Mouse (Mus musculus) embryonic facial prominence, embryonic 11.5 days (tissue): ENCODE results near the gene Asphd2. TPM values are rescaled to one million over a fixed set of nuclear protein-coding genes. Genes with fewer than 3 reads are reported as not detected.

Experiments used
- ATAC-seq: fragments of 200-750 bp; cut with Nextera tagmentation; replicated peaks from 2 replicates; pipeline ENCODE4 v1.8.0; 2017; ENCODE audit warnings: low read depth; ENCODE audit not compliant: insufficient number of reproducible peaks, low FRiP score, low TSS enrichment
- DNase-seq: peaks from one replicate; pipeline ENCODE4 v3.0.0-alpha.2; 2015; ENCODE audit warnings: low spot score
- H3K27ac ChIP-seq: fragments of 300-500 bp; sonication (generic); replicated peaks from 2 replicates; pipeline ENCODE4 v1.5.1; 2014; ENCODE audit warnings: mild to moderate bottlenecking, low read depth, low read length, control low read depth
- H3K27me3 ChIP-seq: fragments of 300-500 bp; sonication (generic); 2 replicates; pipeline ENCODE4 v1.6.1; 2014; ENCODE audit warnings: mild to moderate bottlenecking, low read length, moderate library complexity, mixed read lengths; ENCODE audit not compliant: control insufficient read depth, insufficient read depth
- H3K36me3 ChIP-seq: fragments of 300-500 bp; sonication (generic); replicated peaks from 2 replicates; pipeline ENCODE4 v1.6.1; 2014; ENCODE audit warnings: low read depth, mild to moderate bottlenecking, low read length, moderate library complexity, mixed read lengths; ENCODE audit not compliant: control insufficient read depth, insufficient read depth
- H3K4me1 ChIP-seq: fragments of 300-500 bp; sonication (generic); 2 replicates; pipeline ENCODE4 v1.6.1; 2014; ENCODE audit warnings: low read length, mixed read lengths; ENCODE audit not compliant: control insufficient read depth, insufficient read depth
- H3K4me2 ChIP-seq: fragments of 300-500 bp; sonication (generic); 2 replicates; pipeline ENCODE4 v1.6.1; 2014; ENCODE audit warnings: low read depth, mild to moderate bottlenecking, control low read depth, low read length, moderate library complexity
- H3K4me3 ChIP-seq: fragments of 300-500 bp; sonication (generic); 2 replicates; pipeline ENCODE4 v1.5.1; 2014; ENCODE audit warnings: low read depth, low read length, control low read depth
- H3K9ac ChIP-seq: fragments of 300-500 bp; sonication (generic); replicated peaks from 2 replicates; pipeline ENCODE4 v1.6.1; 2014; ENCODE audit warnings: mild to moderate bottlenecking, control low read depth, low read length
- H3K9me3 ChIP-seq: fragments of 300-500 bp; sonication (generic); replicated peaks from 2 replicates; pipeline ENCODE4 v1.6.1; 2016; ENCODE audit warnings: mild to moderate bottlenecking, low read length, inconsistent platforms, mixed read lengths; ENCODE audit not compliant: control insufficient read depth
- WGBS: fragments of 180-500 bp; shearing (Covaris S2); extraction: QIAGEN DNeasy Blood & Tissue Kit; methylation state at CpG from one replicate; pipeline ENCODE4 v1.1.7; 2014; 5-methylcytosine and 5-hydroxymethylcytosine counted together
- polyA plus RNA-seq: library from polyadenylated mRNA; unstranded; fragments of >200 nt; fragmentation: Nextera tagmentation; extraction: Ambion mirVana; gene quantifications from 2 replicates; pipeline ENCODE4 v1.2.1, GENCODE M21; 2014

Gene Asphd2
- polyA plus RNA-seq, 1 experiment from 2014 or later: 31.6 TPM

GRCm38 (mm10) chr5:112360077-112360476 is 34.6 kb downstream of the Asphd2 start:
- H3K36me3 ChIP-seq: no peaks in the 10 kb centered on the region; the same call in none of the 2 replicates
- ATAC-seq (no peak), DNase-seq (no peak)
- no peak overlapping the region for H3K27ac ChIP-seq
- no peak overlapping the region for H3K9ac ChIP-seq
- H3K4me1 ChIP-seq: no peaks in the 10 kb centered on the region; the same call in 1 of the 2 replicates
- WGBS: 95% methylated on average over 3 of the region's 3 CpGs
- no peaks in the 10 kb centered on the region for H3K27me3 ChIP-seq
- no peaks in the 10 kb centered on the region for H3K9me3 ChIP-seq
- H3K4me2 ChIP-seq: no peak overlapping the region
- no peak overlapping the region for H3K4me3 ChIP-seq

- no peaks in the 10 kb centered on the region; the same call in none of the 2 replicates for H3K36me3 ChIP-seq
- ATAC-seq (no peak), DNase-seq (no peak)
- H3K4me1 ChIP-seq: no peaks in the 10 kb centered on the region
- no peak overlapping the region for H3K27ac ChIP-seq
- H3K4me2 ChIP-seq: no peak overlapping the region
- H3K9me3 ChIP-seq: no peaks in the 10 kb centered on the region
- no peaks in the 10 kb centered on the region for H3K27me3 ChIP-seq
- no peak overlapping the region for H3K4me3 ChIP-seq
- no peak overlapping the region for H3K9ac ChIP-seq
- WGBS: 93% methylated on average over 4 of the region's 4 CpGs
Measured at GRCm38 (mm10) chr5:112359520-112359919, 35.1 kb downstream of the Asphd2 start.

GRCm38 (mm10) chr5:112356322-112356721 is 38.3 kb downstream of the Asphd2 start:
- Histone ChIP-seq H3K9me3 (no peaks in the 10 kb centered on the region), H3K4me3 (no peak overlapping the region), H3K4me2 (no peak overlapping the region), H3K4me1 (no peaks in the 10 kb centered on the region), H3K27me3 (no peaks in the 10 kb centered on the region), H3K36me3 (no peaks in the 10 kb centered on the region; the same call in 1 of the 2 replicates), H3K27ac (no peak overlapping the region), H3K9ac (no peak overlapping the region)
- 91% methylated on average over 9 of the region's 9 CpGs for WGBS
- DNase-seq: no peak
- no peak; the same call in 1 of the 2 replicates for ATAC-seq

GRCm38 (mm10) chr5:112355910-112356309 is 38.8 kb downstream of the Asphd2 start, which contains the start of gene Gm6583:
Gene Gm6583, minus strand, starts transcription at chr5:112356033.
- no peaks in the 10 kb centered on the region for H3K4me1 ChIP-seq
- H3K4me2 ChIP-seq: no peak within 1 kb of the TSS
- no peaks in the 10 kb centered on the region for H3K27me3 ChIP-seq
- H3K4me3 ChIP-seq: no peak within 1 kb of the TSS
- no peaks in the 10 kb centered on the region for H3K9me3 ChIP-seq
- DNase-seq: no peak
- ATAC-seq: no peak; the same call in 1 of the 2 replicates
- H3K36me3 ChIP-seq: no peaks in the 10 kb centered on the region; the same call in 1 of the 2 replicates
- no peak within 1 kb of the TSS for H3K27ac ChIP-seq
- WGBS: 62% methylated on average over 13 of the region's 13 CpGs
- H3K9ac ChIP-seq: no peak within 1 kb of the TSS

GRCm38 (mm10) chr5:112355493-112355892 is 39.2 kb downstream of the Asphd2 start:
- WGBS: 92% methylated on average over 6 of the region's 6 CpGs
- no peaks in the 10 kb centered on the region; the same call in 1 of the 2 replicates for H3K36me3 ChIP-seq

GRCm38 (mm10) chr5:112349169-112349568 is 45.5 kb downstream of the Asphd2 start:
- Histone ChIP-seq H3K27me3 (no peaks in the 10 kb centered on the region), H3K4me1 (no peaks in the 10 kb centered on the region), H3K4me3 (no peak overlapping the region), H3K27ac (no peak overlapping the region), H3K4me2 (no peak overlapping the region), H3K9ac (no peak overlapping the region), H3K9me3 (no peaks in the 10 kb centered on the region), H3K36me3 (no peaks in the 10 kb centered on the region)
- DNase-seq: no peak
- WGBS: 91% methylated on average over 8 of the region's 8 CpGs
- ATAC-seq: no peak

More at GRCm38 (mm10) chr5:112355493-112355892, 39.2 kb downstream of the Asphd2 start:
- DNase-seq (no peak), ATAC-seq (no peak)
- Histone ChIP-seq H3K9ac (no peak overlapping the region), H3K9me3 (no peaks in the 10 kb centered on the region), H3K4me2 (no peak overlapping the region), H3K4me3 (no peak overlapping the region), H3K4me1 (no peaks in the 10 kb centered on the region), H3K27ac (no peak overlapping the region), H3K27me3 (no peaks in the 10 kb centered on the region)

GRCm38 (mm10) chr5:112346211-112346965 is 48.3 kb downstream of the Asphd2 start:
- no peaks in the 10 kb centered on the region for H3K36me3 ChIP-seq
- H3K27me3 ChIP-seq: no peaks in the 10 kb centered on the region
- no peak overlapping the region for H3K27ac ChIP-seq
- H3K4me2 ChIP-seq: no peak overlapping the region
- no peaks in the 10 kb centered on the region for H3K9me3 ChIP-seq
- no peak overlapping the region for H3K4me3 ChIP-seq
- DNase-seq (no peak), ATAC-seq (no peak)
- no peaks in the 10 kb centered on the region for H3K4me1 ChIP-seq
- H3K9ac ChIP-seq: no peak overlapping the region; the same call in 1 of the 2 replicates
- 87% methylated on average over 16 of the region's 16 CpGs for WGBS
